Mouse (Mus musculus) kidney, adult 2 months (tissue): Measurements from ENCODE around the gene Map1b. TPM values are rescaled to one million over a fixed set of nuclear protein-coding genes. Genes with fewer than 3 reads are reported as not detected.

Experiments
- DNase-seq: peaks from one replicate; pipeline ENCODE4 v3.0.0; 2021
- H3K27ac ChIP-seq: fragments of 200-500 bp; 2 replicates; pipeline ENCODE4 v1.5.1; 2012; ENCODE audit warnings: low read depth, low read length, control low read depth, inconsistent platforms; ENCODE audit not compliant: insufficient read depth
- H3K27me3 ChIP-seq: fragments of 200-500 bp; replicated peaks from 2 replicates; pipeline ENCODE4 v1.6.1; 2012; ENCODE audit warnings: mild to moderate bottlenecking, moderate library complexity, low read length, inconsistent platforms; ENCODE audit not compliant: control insufficient read depth, insufficient read depth
- H3K36me3 ChIP-seq: fragments of 200-500 bp; 2 replicates; pipeline ENCODE4 v1.6.1; 2012; ENCODE audit warnings: mild to moderate bottlenecking, moderate library complexity, low read length, inconsistent platforms; ENCODE audit not compliant: control insufficient read depth, insufficient read depth
- H3K4me1 ChIP-seq: fragments of 200-500 bp; 2 replicates; pipeline ENCODE4 v1.6.1; 2011; ENCODE audit warnings: low read length; ENCODE audit not compliant: control insufficient read depth, insufficient read depth
- H3K4me3 ChIP-seq: fragments of 200-500 bp; 2 replicates; pipeline ENCODE4 v1.5.1; 2011; ENCODE audit warnings: mild to moderate bottlenecking, low read depth, low read length, control low read depth; ENCODE audit not compliant: insufficient read depth
- CTCF ChIP-seq: fragments of 200-500 bp; conservative IDR thresholded peaks from 2 replicates; pipeline ENCODE4 v1.5.1; 2011; ENCODE audit warnings: low read depth, mild to moderate bottlenecking, control low read depth, low read length, moderate library complexity, mixed read lengths; ENCODE audit not compliant: insufficient read depth, insufficient read length
- POLR2A ChIP-seq: fragments of 200-500 bp; IDR thresholded peaks from one replicate; pipeline ENCODE4 v1.6.1; 2011; ENCODE audit warnings: low read depth, low read length, control low read depth
- WGBS: fragments of 180-500 bp; shearing (Covaris S2); methylation state at CpG from one replicate; pipeline ENCODE4 v1.1.7; 2018; 5-methylcytosine and 5-hydroxymethylcytosine counted together
- polyA plus RNA-seq: library from polyadenylated mRNA; depleted of rRNA; stranded (reverse); fragments of >200 nt; gene quantifications from 2 replicates; pipeline ENCODE4 v1.2.3, GENCODE M21; 2012

The Map1b gene
- polyA plus RNA-seq, 1 experiment: 1.3 TPM

DNA sequence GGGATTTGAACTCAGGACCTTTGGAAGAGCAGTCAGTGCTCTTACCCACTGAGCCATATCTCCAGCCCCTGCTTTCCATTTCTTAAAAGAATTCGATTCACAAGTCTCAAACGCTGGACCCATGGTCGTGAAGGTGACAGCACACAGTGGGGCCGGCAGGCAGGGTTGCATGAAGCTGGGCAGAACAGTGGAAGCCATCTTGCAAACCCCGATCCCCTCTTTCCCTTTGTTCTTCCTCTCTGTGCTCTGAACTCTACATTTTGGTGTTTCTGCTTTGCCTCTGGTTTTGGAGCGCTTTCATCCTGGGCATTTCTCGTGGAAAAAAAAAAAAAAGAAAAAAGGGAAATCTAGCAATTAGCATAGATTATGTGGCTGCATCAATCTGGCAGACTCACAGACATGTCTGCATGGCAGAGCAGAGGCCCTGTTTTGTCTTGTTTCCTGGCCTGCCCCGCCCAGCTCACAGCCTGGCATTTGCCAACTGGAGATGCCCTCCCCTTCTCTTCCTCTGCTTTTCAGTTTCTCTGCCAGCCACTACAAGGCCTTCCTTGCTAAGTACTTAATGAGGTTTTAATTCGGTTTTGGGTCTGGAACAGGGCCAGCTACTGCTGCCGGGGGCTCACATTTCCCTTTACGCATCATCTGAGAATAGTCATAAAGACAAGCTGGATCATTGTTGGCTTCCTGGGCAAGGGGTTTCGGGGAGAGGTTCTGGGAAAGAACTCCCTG is 57.5 kb downstream of the Map1b start:
- peaks cover 3% of the 10 kb centered on the region for H3K4me1 ChIP-seq
- no peaks in the 10 kb centered on the region for H3K36me3 ChIP-seq
- 71% methylated on average over 12 of the region's 12 CpGs for WGBS
- no peak overlapping the region for H3K4me3 ChIP-seq
- H3K27me3 ChIP-seq: no peaks in the 10 kb centered on the region
- peak; percentile 13 for DNase-seq
- no peak for TF ChIP-seq CTCF
- TF ChIP-seq POLR2A: no peak
- no peak overlapping the region for H3K27ac ChIP-seq

DNA sequence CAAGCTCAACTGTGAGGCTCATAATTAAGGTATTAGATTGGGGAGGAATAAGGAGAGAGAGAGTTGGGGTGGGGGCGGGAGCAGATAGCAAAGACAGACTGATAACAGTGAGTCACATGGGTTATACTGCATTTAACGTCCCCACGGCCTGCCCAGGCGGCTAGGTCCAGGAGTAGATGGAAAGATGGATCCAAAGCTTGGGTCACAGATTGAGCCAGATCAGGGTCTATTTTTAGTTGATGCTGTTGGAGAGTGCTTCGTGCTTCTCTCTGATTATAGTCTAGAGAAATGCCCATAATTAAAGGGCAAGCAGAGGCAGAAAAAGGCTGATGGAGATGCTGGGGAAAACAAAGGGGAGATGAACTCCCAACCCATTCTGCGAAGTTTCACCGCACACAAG is 61.4 kb downstream of the Map1b start:
- Histone ChIP-seq H3K36me3 (no peaks in the 10 kb centered on the region), H3K4me1 (peaks cover 3% of the 10 kb centered on the region), H3K4me3 (no peak overlapping the region), H3K27me3 (no peaks in the 10 kb centered on the region), H3K27ac (no peak overlapping the region)
- WGBS: 94% methylated on average over 7 of the region's 7 CpGs
- no peak for DNase-seq
- TF ChIP-seq POLR2A: no peak
- no peak for TF ChIP-seq CTCF

DNA sequence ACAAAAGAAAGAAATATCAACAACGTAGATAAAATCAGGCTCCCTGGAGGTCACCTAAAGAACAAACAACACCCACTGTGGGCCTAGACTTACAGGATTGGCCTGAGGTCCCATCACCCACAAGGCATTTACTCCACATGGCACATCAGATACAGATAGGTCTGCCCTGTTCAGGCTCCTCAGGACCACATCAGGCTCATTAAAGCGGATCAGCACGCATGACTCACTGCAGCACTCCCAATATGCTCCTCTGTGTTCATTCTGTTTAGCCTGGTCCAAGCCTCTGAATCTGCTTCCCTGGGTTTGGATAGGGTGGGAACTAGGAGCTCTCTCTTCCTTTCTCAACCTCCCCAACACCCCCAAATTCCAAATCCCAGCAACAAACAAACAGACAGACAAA is 63.9 kb downstream of the Map1b start:
- no peak overlapping the region for H3K4me3 ChIP-seq
- H3K27me3 ChIP-seq: no peaks in the 10 kb centered on the region
- DNase-seq: no peak
- H3K4me1 ChIP-seq: no peaks in the 10 kb centered on the region
- H3K27ac ChIP-seq: no peak overlapping the region
- WGBS: 93% methylated on average over 3 of the region's 3 CpGs
- H3K36me3 ChIP-seq: no peaks in the 10 kb centered on the region
- TF ChIP-seq CTCF (no peak), POLR2A (no peak)

DNA sequence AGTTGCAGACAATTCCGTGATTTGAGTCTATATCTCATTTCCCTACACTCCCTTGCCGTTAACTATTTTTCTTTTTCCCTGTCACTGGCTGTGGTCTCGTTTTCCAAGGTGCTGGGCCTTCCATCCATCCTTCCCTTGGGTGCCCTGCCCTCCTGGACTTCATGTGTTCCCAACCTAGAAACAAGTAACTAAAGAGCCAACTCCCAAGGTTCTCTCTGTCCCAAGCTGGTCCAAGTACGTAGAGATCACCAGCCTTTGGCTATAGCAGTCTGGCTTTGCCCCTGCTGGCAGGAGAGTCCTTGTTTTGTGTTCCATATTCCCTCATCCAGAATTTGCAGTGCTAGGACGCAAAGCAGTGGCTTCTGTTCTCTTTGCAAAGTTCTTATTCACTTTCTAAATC is 65.1 kb downstream of the Map1b start:
- Histone ChIP-seq H3K27ac (no peak overlapping the region), H3K36me3 (no peaks in the 10 kb centered on the region), H3K4me3 (no peak overlapping the region), H3K27me3 (no peaks in the 10 kb centered on the region), H3K4me1 (no peaks in the 10 kb centered on the region)
- no peak for TF ChIP-seq POLR2A
- no peak for TF ChIP-seq CTCF
- no peak for DNase-seq
- 69% methylated on average over 5 of the region's 5 CpGs for WGBS

- no peaks in the 10 kb centered on the region for H3K36me3 ChIP-seq
- WGBS: 60% methylated on average over 7 of the region's 7 CpGs
- TF ChIP-seq POLR2A: no peak
- TF ChIP-seq CTCF: no peak
- H3K4me1 ChIP-seq: no peaks in the 10 kb centered on the region
- H3K27ac ChIP-seq: no peak overlapping the region
- H3K4me3 ChIP-seq: no peak overlapping the region
- no peaks in the 10 kb centered on the region for H3K27me3 ChIP-seq
- no peak for DNase-seq
Measured at GRCm38 (mm10) chr13:99450766-99451165, 65.6 kb downstream of the Map1b start.

DNA sequence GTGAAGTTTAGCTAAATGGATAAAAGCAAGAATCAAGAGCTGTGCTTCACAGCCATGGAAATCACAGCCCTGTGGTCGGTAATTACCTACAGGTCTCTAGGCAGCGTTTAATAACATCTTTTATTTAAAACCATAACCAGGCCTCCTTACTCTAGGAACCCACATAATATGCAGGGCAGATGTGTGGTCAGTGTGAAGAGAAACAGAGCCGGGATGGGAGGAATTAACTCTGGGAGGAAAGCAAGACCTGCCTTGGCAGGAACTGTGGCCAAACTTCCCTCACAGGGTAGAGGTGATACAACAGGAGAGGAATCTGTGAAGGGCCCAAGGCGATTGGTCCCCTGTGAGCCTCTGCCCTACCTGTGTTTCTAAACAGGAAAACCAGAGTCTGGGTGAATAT is 66.8 kb downstream of the Map1b start:
- 86% methylated on average over 4 of the region's 4 CpGs for WGBS
- DNase-seq: no peak
- TF ChIP-seq POLR2A (no peak), CTCF (no peak)
- H3K4me3 ChIP-seq: no peak overlapping the region
- no peaks in the 10 kb centered on the region for H3K36me3 ChIP-seq
- H3K27me3 ChIP-seq: no peaks in the 10 kb centered on the region
- 0 out of 2 replicates have a peak, but pooled peaks cover 3% of the 10 kb centered on the region for H3K4me1 ChIP-seq
- H3K27ac ChIP-seq: no peak overlapping the region

- Histone ChIP-seq H3K4me3 (no peak overlapping the region), H3K27me3 (no peaks in the 10 kb centered on the region), H3K36me3 (no peaks in the 10 kb centered on the region), H3K27ac (no peak overlapping the region), H3K4me1 (0 out of 2 replicates have a peak, but pooled peaks cover 3% of the 10 kb centered on the region)
- TF ChIP-seq POLR2A (no peak), CTCF (no peak)
- 76% methylated on average over 4 of the region's 4 CpGs for WGBS
- DNase-seq: no peak
Measured at GRCm38 (mm10) chr13:99448278-99448677, 68.1 kb downstream of the Map1b start.
